Mouse (Mus musculus): ENCODE results near the gene Klhl29. TPM values are rescaled to one million over a fixed set of nuclear protein-coding genes. Genes with fewer than 3 reads are reported as not detected.

Klhl29 gene
- total RNA-seq, 2 experiments from 2014 or later, result 13.7 to 16.7 TPM

DNA sequence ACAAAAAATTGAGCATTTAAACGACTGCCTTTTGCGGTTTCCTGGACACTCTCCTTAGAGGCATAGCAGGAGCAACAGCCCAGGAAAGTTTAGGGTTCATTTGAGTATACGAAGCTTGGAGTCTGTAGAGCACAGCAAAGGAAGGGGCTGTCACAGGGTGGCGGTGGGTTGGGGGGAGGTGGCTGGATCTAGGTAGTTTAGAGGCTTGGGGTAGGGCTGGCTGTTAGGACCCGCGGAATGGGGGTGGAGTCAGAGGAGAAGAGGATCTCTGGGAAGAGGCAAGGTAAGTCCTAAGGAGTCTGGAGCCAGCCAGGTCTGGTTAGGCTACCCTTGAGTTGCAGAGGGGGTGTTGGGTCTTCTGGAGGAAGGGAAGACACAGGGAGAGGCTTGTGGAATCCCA lies 255.2 kb downstream of the Klhl29 start:
- DNase-seq, result no peak

DNA sequence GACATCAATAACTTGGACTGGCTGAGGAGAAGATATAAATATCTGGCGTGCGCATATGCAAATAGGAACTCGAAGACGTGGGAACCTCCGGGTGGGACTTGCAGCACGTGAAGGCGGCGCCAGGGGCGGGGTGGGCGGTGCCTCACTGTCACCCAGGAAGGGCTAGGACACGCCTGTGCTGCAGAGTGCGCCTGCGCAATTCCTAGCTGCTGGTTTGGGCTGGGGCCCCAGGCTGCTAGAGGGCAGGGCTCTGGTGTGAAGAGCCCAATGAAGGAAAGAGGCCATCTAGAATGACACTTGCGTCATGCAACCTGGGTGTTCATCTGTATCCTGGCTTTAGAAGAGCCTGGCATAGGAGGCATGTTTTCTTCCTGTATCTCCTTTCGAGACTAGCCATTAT lies 255.8 kb downstream of the Klhl29 start:
- peak; percentile 92 to 94 for DNase-seq

DNA sequence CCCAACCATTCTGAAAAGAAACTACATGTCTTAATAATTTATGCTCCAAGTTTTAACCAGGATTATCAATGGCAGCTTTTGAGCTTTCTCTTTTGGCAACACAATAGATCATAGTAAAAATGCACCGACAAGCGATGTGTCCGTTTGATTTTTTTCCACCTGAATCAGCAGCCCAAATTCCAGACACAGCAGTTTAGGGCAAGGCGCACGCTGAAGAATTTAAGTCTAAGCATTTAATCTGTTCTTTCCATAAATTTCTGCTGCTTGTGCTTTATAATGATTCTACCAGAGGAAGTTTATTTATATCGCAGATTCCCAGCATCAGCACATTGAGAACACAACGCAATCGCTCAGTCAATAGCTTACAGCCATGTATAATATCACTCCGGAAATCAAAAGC lies 256.2 kb downstream of the Klhl29 start:
- no peak for DNase-seq

DNA sequence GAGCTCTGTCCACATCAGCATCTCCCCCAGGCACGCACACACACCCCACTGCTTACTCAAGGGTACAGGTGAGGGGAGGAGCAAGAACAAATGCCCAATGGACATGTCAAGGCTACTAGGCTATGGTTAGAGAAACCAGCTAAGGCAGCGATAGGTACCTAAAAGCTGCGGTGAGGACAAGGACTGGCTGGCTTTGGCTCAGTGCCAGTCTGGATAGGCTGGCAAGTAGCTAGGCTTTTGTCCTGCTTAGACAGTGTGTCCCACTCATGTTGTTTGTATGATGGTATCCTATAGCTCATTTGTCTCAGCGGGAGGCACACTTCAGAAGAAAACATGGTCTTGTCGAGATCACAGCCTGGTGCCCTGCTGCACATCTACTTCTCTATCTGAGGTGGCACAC lies 258.9 kb downstream of the Klhl29 start:
- no peak for DNase-seq

DNA sequence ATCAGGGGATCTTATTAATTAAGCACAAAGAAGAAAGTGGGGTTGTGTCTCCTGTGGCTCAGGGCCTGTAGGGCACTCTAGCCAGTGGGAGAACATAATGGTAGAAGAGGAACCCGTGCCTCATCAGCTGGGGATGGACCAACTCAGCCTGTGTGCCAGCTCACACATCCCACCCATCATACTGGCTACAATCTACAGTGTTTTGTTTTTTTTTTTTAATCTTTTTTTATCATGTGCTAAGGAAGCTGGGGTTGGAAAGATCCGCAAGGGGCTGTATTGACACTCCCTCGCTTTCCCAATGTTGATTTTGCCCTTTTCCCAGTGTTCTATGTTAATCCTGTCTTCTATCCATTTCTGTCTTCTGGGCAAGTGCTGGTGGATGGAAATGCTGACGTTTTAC lies 260.9 kb downstream of the Klhl29 start:
- no peak for DNase-seq

DNA sequence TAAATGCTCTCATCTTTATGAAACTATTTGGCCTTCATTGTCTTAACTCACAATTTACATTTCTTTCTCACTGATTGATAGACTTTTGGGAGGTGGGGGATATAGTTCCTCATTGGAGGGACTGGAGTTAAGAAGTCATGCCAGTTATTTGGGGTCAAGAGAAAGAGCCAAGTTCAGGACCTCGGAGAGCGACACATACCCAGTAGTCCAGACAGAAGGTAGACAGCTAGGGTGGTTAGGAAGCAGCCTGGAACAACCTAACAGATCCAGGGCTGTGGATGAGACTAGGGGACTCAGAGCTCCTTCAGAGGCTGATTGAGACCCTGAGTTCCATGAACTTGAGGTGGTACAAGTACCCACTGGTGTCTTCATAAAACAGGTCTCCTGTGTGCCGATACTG lies 264.1 kb downstream of the Klhl29 start:
- peak; percentile 28 to 37 for DNase-seq

DNA sequence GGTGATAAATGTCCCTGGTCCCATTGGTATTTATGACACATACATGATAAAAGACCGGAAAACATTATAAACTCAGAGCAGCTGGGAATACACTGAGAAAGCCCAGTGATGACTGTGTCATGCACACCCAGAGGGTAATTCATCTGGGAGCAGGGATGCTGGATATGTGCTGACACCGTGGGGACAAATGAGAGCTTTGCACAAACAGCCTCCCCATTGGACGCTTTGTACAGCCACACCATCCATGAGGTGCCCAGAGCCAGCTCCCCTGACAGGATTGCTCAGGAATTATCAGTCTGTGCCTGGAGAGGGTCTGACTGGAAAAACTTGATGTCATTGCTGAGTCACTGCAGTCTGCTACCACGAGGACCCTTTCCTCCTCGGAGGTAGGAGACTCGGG lies 266.9 kb downstream of the Klhl29 start:
- DNase-seq, result peak in 1 of 2 experiments; percentile 5

DNA sequence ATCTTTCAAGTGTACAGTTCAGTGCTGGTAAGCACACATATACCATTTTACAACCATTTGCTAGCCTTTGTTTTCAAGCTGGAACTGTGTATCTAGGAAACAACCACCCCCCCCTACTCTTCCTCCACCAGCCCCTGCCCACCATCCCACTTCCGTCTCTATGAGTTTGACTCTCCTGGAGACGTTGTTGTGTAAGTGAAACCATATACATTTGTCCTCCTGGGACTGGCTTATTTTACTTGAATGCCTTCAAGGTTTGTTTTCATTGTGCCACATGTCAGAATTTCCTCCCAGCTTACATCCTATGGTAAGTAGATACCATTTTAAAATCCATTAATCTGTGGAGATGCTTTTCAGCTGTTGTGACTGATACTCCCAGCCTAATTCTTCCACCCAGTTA lies 267.7 kb downstream of the Klhl29 start:
- no peak for DNase-seq

DNA sequence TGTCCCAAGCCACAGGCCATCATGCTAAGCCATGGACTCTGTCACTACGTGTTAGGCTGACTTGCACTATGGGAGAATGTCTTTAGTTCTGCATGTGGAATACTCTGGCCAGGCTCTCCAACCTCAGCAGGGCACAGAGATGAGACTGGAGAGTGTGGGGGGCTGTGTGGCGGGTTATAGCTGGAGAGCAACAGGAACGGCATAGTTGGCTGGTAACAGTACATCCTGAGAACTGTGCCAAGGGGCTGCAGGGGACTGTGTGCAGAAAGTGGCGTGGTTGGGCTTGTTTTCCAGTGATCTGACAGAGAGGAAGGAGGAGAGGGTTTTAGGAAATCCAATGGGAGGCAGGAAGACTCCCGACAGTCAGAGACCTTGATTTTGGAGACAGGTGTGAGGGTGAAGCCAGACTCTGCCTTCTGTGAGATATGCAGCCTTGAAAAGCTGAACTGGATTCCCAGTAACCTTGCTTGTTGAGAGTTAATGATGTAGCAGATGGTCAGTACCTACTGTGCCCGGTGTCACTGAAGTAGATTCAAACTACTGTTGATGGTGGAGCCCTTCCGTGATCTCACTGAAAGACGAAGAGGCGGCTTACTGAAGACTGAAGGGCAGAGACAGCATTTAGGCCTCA lies 270.9 kb downstream of the Klhl29 start:
- DNase-seq, result no peak

DNA sequence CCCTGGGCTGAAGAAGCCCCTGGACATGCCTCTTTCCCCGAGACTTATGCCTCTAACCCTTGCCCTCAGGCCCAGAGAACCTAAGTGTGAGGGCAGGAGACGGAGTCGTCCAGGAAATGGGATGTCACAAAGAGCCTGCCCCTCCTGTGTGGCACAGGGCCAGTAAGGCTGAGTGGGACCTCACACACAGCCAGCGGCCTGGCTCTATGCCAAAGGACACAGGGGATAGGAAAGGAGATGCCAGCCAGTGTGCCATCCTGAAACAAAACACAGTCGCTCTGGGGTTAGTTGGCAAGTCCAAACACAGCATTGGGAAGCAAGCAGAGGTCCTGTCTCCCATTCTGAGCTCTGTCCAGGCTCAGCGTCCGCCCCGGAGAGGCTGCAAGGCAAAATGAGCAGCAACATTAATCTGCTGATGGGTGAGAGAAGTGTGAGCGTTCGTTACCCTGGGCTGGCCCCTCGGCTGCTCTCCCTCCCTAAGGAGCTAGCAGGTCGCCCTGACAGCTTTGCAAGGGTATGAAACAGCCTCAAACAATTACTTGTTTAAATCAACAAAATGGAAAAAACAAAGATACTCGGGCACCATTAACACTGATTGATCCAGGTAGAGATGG lies 274.0 kb downstream of the Klhl29 start:
- peak; percentile 78 to 81 for DNase-seq

DNA sequence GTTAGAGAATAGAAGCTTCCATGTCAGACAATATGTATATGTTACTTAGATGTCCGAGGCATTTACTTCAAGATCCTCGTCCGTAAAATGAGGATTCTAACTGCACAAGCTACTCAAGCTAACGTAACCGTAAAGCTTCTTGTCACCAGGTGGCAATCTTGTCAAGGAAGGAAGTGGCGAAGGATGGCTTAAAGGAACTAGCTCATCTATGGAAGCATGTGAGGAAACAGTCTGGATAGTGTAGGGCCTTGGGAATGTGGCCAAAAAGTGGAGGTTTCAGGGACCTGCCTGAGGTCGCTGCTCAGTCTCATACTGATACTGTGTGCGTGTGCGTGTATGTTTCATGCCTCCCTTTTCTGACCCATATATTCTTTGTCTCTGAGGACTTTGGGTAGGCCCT lies 275.9 kb downstream of the Klhl29 start:
- DNase-seq, result peak; percentile 24 to 42

DNA sequence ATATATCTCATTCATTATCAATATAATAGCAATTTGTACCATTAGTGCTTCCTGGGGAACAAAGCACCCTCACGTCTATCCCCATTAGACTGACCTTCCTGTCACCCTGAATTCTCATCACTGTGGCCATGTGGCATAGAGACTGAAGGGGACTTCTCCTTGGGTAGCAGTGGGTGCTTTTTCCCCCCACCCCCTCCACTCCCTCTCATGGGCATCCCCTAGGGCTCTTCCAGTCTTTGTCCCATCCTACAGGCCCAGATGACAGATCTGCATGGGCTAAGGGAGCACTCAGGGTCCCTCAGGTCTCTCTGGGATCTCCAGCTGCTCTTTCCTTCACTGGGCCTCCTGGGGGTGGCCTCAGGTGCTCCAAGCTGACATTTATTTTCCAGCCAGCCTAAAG lies 286.8 kb downstream of the Klhl29 start:
- no peak for DNase-seq

DNA sequence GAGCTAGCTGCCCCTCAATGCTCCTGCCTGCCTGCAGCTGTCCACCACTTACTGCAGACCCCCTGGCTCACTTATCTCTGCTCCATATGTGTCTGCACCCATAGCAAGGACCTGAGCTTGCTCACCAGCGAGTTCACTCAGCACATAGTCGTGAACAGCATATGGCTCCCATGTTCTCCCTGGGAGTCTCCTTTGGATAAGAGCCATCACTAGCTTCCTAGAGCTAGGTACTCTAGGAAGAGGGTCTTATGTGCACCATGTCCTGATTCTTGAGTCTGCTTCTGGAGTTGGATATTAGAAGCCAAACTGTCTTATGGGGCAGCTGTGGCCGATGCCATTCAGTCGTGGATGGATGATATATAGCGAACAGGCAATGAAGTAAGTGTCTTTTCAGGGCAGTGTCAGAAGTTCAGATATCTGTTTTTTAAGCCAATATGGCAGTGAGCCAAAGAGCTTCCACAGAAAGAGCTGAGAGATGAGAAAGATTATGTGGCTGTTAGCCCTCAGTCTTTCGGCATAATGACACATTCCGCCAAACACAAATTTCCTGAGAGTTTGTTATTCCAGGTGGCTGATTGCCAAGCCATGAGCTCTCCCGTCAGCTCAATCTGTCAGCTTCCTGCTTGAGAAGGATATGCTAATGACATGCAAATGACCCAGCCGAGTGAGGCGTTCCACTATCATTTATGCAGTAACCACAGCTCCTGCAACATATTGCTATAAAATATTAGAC lies 287.5 kb downstream of the Klhl29 start:
- peak; percentile 8 to 13 for DNase-seq

DNA sequence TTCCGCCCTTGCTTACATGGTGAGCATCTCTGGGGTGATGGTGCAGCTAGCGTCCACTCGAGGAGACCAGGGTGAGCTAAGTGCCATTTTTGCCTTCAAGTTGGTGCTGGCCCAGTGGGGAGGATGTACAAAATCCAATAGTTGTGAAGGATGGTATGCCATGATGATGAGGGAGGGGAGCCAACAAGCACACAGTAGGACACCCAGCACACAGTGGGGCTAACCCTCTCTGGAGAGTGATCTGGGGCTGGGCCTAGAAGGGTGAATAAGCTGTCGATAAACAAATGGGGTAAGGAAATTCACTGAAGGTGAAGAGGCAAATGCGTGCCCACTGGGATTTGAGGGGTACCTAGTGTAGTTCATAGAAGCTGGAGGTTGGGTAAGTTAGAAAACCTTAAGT lies 290.8 kb downstream of the Klhl29 start:
- no peak for DNase-seq

DNA sequence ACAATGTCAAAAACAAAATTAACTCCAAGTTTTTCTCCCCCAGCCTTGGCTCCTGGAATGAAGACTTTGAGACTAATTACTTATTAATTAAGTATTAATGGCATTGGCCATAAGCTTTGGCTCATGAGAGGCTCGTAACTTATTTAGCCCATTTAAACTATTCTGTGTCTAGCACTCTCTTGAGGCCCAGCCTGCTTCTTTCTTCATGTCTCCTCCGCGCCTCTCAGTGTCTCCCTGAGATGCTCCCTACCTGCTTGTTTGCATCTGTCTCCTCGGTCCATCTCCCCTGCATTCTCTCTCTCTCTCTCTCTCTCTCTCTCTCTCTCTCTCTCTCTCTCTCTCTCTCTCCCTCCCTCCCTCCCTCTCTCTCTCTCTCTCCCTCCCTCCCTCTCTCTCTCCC lies 294.0 kb downstream of the Klhl29 start:
- no peak for DNase-seq

DNA sequence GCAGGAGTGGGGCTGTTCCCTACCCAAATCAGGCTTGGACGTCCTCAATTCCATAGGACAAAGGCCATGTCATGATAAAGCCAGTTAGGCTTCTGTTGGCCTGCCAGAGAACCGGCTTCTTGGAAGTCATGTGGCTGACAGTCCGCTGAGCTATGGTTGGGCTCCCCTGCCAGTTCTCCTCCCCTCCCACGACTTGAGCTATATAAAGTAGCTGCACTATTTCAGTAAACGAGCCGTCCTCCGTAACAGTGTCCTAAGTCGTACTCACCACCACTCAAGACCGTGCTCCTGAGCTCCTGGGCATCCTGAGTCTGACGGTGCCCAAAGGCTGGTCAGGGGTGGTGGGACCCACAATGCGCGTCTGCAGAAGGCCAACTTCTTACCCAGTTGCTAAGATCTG lies 302.3 kb downstream of the Klhl29 start:
- DNase-seq, result no peak

DNA sequence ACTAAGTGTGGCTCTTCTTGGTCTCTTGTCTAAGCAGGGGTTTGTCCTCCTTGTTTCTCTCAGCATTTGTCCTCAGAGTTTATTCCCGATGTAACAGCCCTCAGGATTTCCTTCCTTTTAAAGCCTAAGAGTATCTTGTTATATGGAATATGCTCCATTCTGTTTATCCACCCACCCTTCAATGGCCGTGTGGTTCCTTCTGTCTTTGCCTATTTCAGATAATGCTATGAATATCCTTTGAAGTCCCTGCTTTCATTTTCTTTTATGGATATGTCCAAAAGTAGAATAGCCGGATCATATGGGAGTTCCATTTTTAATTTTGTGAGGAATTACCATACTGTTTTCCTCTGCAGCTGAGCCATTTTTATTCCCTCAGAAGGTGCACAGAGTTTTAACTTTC lies 305.4 kb downstream of the Klhl29 start:
- no peak for DNase-seq

DNA sequence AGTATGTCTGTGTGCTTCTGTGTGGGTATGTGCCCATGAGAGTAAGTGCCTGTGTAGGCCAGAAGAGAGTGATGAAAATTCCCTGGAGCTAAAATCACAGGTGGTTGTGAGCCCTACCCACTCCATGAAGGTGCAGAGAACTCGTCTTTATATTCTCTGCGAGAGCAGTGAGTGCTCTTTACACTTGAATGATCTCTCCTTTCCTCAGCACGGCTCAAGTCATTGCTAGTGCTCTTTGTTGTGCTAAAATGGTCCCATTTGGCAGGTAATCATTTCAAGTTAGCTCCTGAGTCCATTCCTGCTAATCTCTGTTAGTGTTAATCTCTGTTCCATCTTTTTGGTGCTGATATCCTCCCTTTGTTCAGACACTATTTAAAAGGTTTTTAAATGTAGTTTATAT lies 307.9 kb downstream of the Klhl29 start:
- DNase-seq, result no peak

DNA sequence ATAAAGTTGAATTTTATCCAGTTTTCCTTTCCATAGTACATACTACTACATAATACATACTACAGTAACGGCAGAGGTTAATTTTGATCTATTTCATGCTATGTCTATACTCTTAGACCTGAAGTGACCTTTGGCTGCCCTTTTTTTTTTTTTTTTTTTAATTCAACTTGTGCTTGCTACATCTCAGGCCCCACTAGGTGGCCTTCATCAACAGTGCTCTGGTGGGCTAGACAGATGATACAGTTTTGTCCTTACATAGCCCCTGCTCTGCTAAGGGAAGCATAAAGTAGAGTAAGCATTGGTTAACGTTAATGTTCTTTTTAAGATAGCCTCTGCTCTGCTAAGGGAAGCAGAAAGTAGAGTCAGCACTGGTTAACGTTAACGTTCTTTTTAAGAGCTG lies 327.4 kb downstream of the Klhl29 start:
- no peak for DNase-seq

DNA sequence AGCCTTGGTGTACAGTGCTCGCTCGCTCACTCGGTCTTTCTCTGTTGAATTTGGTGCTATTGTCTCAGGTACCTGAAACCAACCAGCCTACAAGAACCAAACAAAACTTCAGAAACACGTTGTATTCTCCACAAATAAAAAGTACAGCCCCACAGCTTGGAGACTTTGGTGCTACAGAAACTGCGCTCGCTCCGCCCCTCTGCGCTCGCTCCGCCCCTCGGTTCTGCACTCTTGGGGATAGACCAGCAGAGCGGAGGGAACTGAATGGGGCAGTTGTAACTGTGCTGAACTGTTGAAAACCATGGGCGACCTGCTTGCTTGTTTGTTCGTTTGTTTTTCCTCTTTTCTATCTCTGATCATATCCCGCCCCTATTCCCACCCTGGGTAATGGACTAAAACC lies 331.3 kb downstream of the Klhl29 start:
- DNase-seq, result no peak

DNA sequence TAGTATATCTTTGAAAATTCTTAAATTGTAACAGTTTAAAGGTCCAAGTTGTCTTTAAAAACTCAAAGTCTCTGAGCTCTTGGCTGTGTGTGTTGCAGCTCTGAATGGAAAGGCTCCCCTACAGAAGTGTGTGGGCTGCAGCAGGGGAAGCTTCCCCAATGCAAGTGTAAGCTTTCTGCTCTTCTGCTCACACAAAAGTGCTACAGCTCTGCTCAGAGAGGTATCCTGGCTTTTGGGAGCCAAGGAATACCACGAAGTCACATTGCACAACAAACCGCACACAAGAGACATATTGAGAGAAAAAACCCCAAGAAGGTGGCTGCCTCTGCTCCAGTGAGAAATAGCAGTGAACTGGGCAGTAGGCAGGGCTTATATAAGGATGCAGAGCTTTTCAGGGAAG lies 337.5 kb downstream of the Klhl29 start:
- DNase-seq, result no peak

DNA sequence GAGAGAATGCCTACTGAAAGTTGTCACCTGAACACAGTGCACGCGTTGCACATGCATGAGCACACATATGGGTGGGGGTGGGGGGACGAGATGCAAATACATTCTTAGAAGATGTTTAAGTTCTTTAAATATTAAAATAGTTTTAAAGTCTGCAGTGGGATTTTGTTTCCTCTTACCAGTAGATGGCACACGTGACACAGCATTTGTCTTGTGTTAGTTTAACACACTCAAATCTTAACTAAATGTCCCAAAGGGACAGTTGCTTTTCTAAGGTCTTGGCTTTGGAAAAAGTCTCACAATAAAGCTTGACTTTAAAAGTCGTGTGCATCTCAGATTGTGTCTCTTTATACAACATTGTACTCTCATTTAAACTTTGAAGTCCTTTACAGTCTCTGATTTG lies 346.4 kb downstream of the Klhl29 start:
- DNase-seq, result no peak
